Mouse (Mus musculus) kidney, embryonic 16.5 days (tissue): ENCODE measurements around the gene Ttc29. TPM values are rescaled to one million over a fixed set of nuclear protein-coding genes. Genes with fewer than 3 reads are reported as not detected.
A peak's percentile ranks its signal among the peaks of the same experiment; 100 is the strongest.

Experiments
- ATAC-seq: fragments of 200-750 bp; cut with Nextera tagmentation; 2 replicates; pipeline ENCODE4 v1.8.0; 2017; ENCODE audit warnings: moderate TSS enrichment; ENCODE audit not compliant: low FRiP score, low TSS enrichment
- H3K27ac ChIP-seq: fragments of 300-500 bp; sonication (generic); 2 replicates; pipeline ENCODE4 v1.5.1; 2014; ENCODE audit warnings: low read length
- H3K27me3 ChIP-seq: fragments of 300-500 bp; sonication (generic); 2 replicates; pipeline ENCODE4 v1.6.1; 2014; ENCODE audit warnings: low read length, control low read depth, mixed read lengths; ENCODE audit not compliant: insufficient read depth
- H3K36me3 ChIP-seq: fragments of 300-500 bp; sonication (generic); 2 replicates; pipeline ENCODE4 v1.6.1; 2014; ENCODE audit warnings: low read length, control low read depth, mixed read lengths; ENCODE audit not compliant: insufficient read depth
- H3K4me1 ChIP-seq: fragments of 300-500 bp; sonication (generic); 2 replicates; pipeline ENCODE4 v1.6.1; 2014; ENCODE audit warnings: low read length, control low read depth, mixed read lengths; ENCODE audit not compliant: insufficient read depth
- H3K4me2 ChIP-seq: fragments of 300-500 bp; sonication (generic); replicated peaks from 2 replicates; pipeline ENCODE4 v1.6.1; 2014; ENCODE audit warnings: low read depth, low read length
- H3K4me3 ChIP-seq: fragments of 300-500 bp; sonication (generic); 2 replicates; pipeline ENCODE4 v1.5.1; 2014; ENCODE audit warnings: mild to moderate bottlenecking, low read length
- H3K9ac ChIP-seq: fragments of 300-500 bp; sonication (generic); replicated peaks from 2 replicates; pipeline ENCODE4 v1.6.1; 2014; ENCODE audit warnings: low read length
- H3K9me3 ChIP-seq: fragments of 300-500 bp; sonication (generic); 2 replicates; pipeline ENCODE4 v1.6.1; 2016; ENCODE audit warnings: low read length, control low read depth
- WGBS: fragments of 180-500 bp; shearing (Covaris S2); extraction: QIAGEN DNeasy Blood & Tissue Kit; methylation state at CpG from one replicate; pipeline ENCODE4 v1.1.7; 2014; 5-methylcytosine and 5-hydroxymethylcytosine counted together
- polyA plus RNA-seq: library from polyadenylated mRNA; unstranded; fragments of >200 nt; fragmentation: Nextera tagmentation; extraction: Ambion mirVana; gene quantifications from 2 replicates; pipeline ENCODE4 v1.2.1, GENCODE M21; 2015

Gene Ttc29
- polyA plus RNA-seq, 1 experiment from 2014 or later: not detected

DNA sequence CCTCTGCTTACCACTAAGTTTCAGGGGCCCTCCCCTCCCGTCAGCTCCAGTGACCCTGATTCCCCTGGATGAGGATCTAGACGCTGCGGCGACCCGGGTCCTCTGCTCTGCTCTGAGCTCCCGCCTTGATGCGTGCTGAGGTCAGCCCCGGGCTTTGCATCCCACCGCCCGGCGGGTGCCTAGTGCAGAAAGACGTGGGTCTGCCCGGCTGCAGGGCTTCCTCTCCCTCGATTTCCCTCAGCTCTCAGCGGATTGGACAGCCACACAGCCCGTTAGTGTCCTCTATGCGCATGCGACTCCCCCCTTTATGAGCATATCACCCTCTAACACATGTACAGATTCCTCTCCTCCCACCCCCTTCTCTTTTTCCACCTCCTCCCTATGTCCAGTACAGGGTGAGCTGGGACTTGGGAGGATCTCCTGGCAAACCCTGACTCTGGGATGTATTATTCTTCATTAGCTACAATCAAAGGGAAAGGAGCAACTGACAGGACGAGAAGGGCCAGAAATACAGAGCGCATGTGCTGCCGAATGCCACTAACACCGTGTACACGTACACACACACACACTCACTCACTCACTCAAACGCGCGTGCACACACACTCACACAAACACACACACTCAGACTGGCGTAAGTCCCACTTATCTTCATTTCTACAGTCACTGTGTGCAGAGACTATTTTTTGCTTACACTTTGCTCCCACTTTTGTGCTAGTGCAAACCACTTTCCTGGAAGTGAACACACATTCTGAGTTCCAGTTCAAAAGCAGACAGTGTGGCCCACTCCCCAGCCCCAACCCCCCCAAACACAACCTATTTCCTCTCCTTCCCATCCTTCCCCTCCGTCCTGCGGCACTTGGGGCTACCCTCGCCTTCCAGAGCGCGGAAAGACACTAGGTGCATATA lies 224.3 kb downstream of the Ttc29 start:
- no peak for ATAC-seq
- Histone ChIP-seq H3K27me3 (peaks cover 89% of the 10 kb centered on the region), H3K9me3 (no peaks in the 10 kb centered on the region), H3K4me1 (peaks cover 16% of the 10 kb centered on the region), H3K4me3 (peak overlapping the region; percentile 28), H3K4me2 (0 out of 2 replicates have a peak overlapping the region, but pooled peaks have one; percentile 44), H3K9ac (no peak overlapping the region), H3K36me3 (no peaks in the 10 kb centered on the region), H3K27ac (no peak overlapping the region)
- 2% methylated on average over 31 of the region's 32 CpGs for WGBS

DNA sequence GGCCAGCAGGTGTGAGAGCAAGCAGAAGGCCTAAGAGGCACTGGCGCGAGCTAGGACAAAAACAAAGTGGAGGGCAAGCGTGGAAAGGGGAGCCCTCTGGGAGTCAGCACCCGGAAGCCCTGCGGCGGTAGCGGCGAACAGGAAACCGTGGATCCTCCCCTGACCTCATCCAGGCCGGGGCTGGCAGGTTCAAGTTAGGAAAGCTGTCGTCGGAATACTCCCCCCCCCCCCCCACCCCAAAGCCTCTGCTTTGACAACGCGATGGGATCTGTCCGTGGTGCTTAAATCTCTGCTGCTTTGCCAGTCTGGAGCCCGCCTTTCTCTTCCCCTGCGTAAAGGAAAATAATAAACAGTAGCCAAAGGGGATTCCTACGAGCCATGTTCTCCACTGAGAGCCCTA lies 225.0 kb downstream of the Ttc29 start:
- Histone ChIP-seq H3K9ac (no peak overlapping the region), H3K27ac (no peak overlapping the region), H3K4me2 (peak overlapping the region; percentile 44), H3K4me1 (peaks cover 16% of the 10 kb centered on the region), H3K36me3 (no peaks in the 10 kb centered on the region), H3K4me3 (peak overlapping the region; percentile 28), H3K27me3 (peaks cover 90% of the 10 kb centered on the region), H3K9me3 (no peaks in the 10 kb centered on the region)
- ATAC-seq: peak; percentile 69
- WGBS: under 1% methylated on average over 18 of the region's 18 CpGs

- no peak overlapping the region for H3K4me3 ChIP-seq
- no peaks in the 10 kb centered on the region for H3K36me3 ChIP-seq
- no peak overlapping the region for H3K27ac ChIP-seq
- 74% methylated on average over 1 of the region's 1 CpGs for WGBS
- peaks cover 51% of the 10 kb centered on the region for H3K27me3 ChIP-seq
- H3K4me2 ChIP-seq: no peak overlapping the region
- no peaks in the 10 kb centered on the region for H3K9me3 ChIP-seq
- H3K9ac ChIP-seq: no peak overlapping the region
- ATAC-seq: no peak
- peaks cover 3% of the 10 kb centered on the region; the same call in 1 of the 2 replicates for H3K4me1 ChIP-seq
These were observed 229.7 kb downstream of the Ttc29 start for GRCm38 (mm10) chr8:78442781-78443180.

Other genes with a start within 250 kb of the Ttc29 start
- not detected in 2 replicates for gene Pou4f2, start 223.3 kb downstream of the Ttc29 start, polyA plus RNA-seq